Mouse (Mus musculus): ENCODE results near the gene Nmb. TPM values are rescaled to one million over a fixed set of nuclear protein-coding genes. Genes with fewer than 3 reads are reported as not detected.
A peak's percentile ranks its signal among the peaks of the same experiment; 100 is the strongest.

Nmb gene
- polyA plus RNA-seq, 1 experiment from 2014 or later, result 10.3 TPM

- Histone ChIP-seq H3K36me3 (ENCODE audit: insufficient read depth) (peaks cover 22% of the 10 kb centered on the region), H3K9ac (peak overlapping the region; percentile 84), H3K4me3 (ENCODE audit: low read depth, low read length) (peak overlapping the region; percentile 85), H3K4me1 (ENCODE audit: insufficient read depth) (peaks cover 11% of the 10 kb centered on the region; the same call in 1 of the 2 replicates), H3K27me3 (ENCODE audit: insufficient read depth, low read length) (no peaks in the 10 kb centered on the region), H3K4me2 (peak overlapping the region; percentile 80), H3K27ac (ENCODE audit: low read depth) (no peak overlapping the region), H3K9me3 (ENCODE audit: low read depth, low read length) (no peaks in the 10 kb centered on the region)
- TF ChIP-seq CTCF (IDR thresholded peaks at IDR 0.05; ENCODE audit: low read depth), result no peak
- peak; percentile 88 for DNase-seq
- ATAC-seq (ENCODE audit: insufficient read depth), result peak; percentile 69
- WGBS, result under 1% methylated on average over 13 of the region's 13 CpGs
Observed at GRCm38 (mm10) chr7:80860227-80860626, 44.6 kb downstream of the Nmb start.

DNA sequence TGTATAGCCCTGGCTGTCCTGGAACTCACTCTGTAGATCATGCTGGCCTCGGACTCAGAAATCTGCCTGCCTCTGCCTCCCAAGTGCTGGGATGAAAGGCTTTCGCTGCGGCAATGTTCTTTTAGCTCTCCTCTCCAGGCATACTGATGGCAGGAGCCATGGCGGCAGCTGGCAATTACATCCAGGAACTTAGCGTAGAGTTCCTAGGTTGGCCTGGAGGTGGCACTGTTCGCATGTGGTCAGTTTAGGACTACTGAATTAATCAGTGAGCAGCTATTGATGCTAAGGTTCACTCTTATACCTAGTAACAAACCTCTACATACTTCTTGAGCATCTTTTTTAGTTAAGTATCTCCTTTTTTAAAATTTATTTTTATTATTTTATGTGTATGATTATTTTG lies 47.7 kb downstream of the Nmb start:
- ATAC-seq (ENCODE audit: insufficient read depth), result no peak
- no peaks in the 10 kb centered on the region for H3K36me3 ChIP-seq (ENCODE audit: insufficient read depth)
- H3K4me2 ChIP-seq, result no peak overlapping the region
- peak; percentile 88 for TF ChIP-seq CTCF (IDR thresholded peaks at IDR 0.05; ENCODE audit: low read depth)
- no peaks in the 10 kb centered on the region for H3K9me3 ChIP-seq (ENCODE audit: low read depth, low read length)
- no peak overlapping the region for H3K27ac ChIP-seq (ENCODE audit: low read depth)
- no peak overlapping the region for H3K9ac ChIP-seq
- H3K4me1 ChIP-seq (ENCODE audit: insufficient read depth), result peaks cover 5% of the 10 kb centered on the region; the same call in 1 of the 2 replicates
- no peak overlapping the region for H3K4me3 ChIP-seq (ENCODE audit: low read depth, low read length)
- WGBS, result 20% methylated on average over 6 of the region's 6 CpGs
- DNase-seq, result peak; percentile 90
- no peaks in the 10 kb centered on the region for H3K27me3 ChIP-seq (ENCODE audit: insufficient read depth, low read length)

- H3K27ac ChIP-seq (ENCODE audit: low read depth), result no peak overlapping the region
- ATAC-seq (ENCODE audit: insufficient read depth) (no peak), DNase-seq (no peak)
- no peak overlapping the region for H3K4me3 ChIP-seq (ENCODE audit: low read depth, low read length)
- no peaks in the 10 kb centered on the region for H3K36me3 ChIP-seq (ENCODE audit: insufficient read depth)
- no peaks in the 10 kb centered on the region for H3K4me1 ChIP-seq (ENCODE audit: insufficient read depth)
- TF ChIP-seq CTCF (IDR thresholded peaks at IDR 0.05; ENCODE audit: low read depth), result no peak
- H3K4me2 ChIP-seq, result no peak overlapping the region
- H3K9ac ChIP-seq, result no peak overlapping the region
- H3K27me3 ChIP-seq (ENCODE audit: insufficient read depth, low read length), result no peaks in the 10 kb centered on the region
- H3K9me3 ChIP-seq (ENCODE audit: low read depth, low read length), result no peaks in the 10 kb centered on the region
Observed at GRCm38 (mm10) chr7:80855316-80855715, 49.6 kb downstream of the Nmb start.

DNA sequence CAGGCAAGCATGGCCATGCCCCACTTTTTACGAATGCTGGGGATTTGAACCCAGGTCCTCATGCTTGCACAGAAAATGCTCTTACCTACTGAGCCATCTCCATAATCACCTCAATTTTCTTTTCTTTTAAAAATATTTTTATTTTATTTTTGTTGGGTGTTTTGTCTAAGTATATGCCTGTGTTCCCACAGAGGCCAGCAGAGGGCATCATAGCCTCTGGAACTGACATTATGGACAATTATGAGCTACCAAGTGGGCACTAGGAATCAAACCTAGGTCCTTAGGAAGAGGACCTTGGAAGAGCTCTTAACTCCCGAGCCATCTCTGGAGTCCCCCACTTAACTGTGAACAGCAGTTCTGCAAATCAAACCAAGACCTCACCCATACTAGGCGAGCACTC lies 51.7 kb downstream of the Nmb start:
- DNase-seq (no peak), ATAC-seq (ENCODE audit: insufficient read depth) (no peak)
- WGBS, result 88% methylated on average over 3 of the region's 3 CpGs
- Histone ChIP-seq H3K4me2 (no peak overlapping the region), H3K9me3 (ENCODE audit: low read depth, low read length) (no peaks in the 10 kb centered on the region), H3K27ac (ENCODE audit: low read depth) (no peak overlapping the region), H3K9ac (no peak overlapping the region), H3K27me3 (ENCODE audit: insufficient read depth, low read length) (no peaks in the 10 kb centered on the region), H3K4me1 (ENCODE audit: insufficient read depth) (no peaks in the 10 kb centered on the region), H3K36me3 (ENCODE audit: insufficient read depth) (no peaks in the 10 kb centered on the region), H3K4me3 (ENCODE audit: low read depth, low read length) (no peak overlapping the region)
- TF ChIP-seq CTCF (IDR thresholded peaks at IDR 0.05; ENCODE audit: low read depth), result peak; percentile 9; the same call in 1 of the 2 replicates

Other genes starting within 250 kb of the Nmb start
- 27.5 and 28.0 TPM in 2 replicates for gene Crtc3, start 216.2 kb downstream of the Nmb start, polyA plus RNA-seq (2014; fragmentation: Nextera tagmentation; extraction: Ambion mirVana)
- 92.3 and 95.2 TPM in 2 replicates for gene Iqgap1, start 79.1 kb downstream of the Nmb start, polyA plus RNA-seq (2014; fragmentation: Nextera tagmentation; extraction: Ambion mirVana)
- 2.2 and 3.2 TPM in 2 replicates for gene Zscan2, start 44.2 kb downstream of the Nmb start, polyA plus RNA-seq (2014; fragmentation: Nextera tagmentation; extraction: Ambion mirVana)
- 29.0 and 30.9 TPM in 2 replicates for gene Wdr73, start 3.8 kb downstream of the Nmb start, polyA plus RNA-seq (2014; fragmentation: Nextera tagmentation; extraction: Ambion mirVana)
- 191 and 196 TPM in 2 replicates for gene Sec11a, start 42.7 kb upstream of the Nmb start, polyA plus RNA-seq (2014; fragmentation: Nextera tagmentation; extraction: Ambion mirVana)
- 18.1 and 19.7 TPM in 2 replicates for gene Zfp592, start 88.6 kb upstream of the Nmb start, polyA plus RNA-seq (2014; fragmentation: Nextera tagmentation; extraction: Ambion mirVana)
- 0.63 and 0.85 TPM in 2 replicates for gene Alpk3, start 152.5 kb upstream of the Nmb start, polyA plus RNA-seq (2014; fragmentation: Nextera tagmentation; extraction: Ambion mirVana)
- not detected in 2 replicates for gene Slc28a1, start 209.7 kb upstream of the Nmb start, polyA plus RNA-seq (2014; fragmentation: Nextera tagmentation; extraction: Ambion mirVana)

All from lung, embryonic 14.5 days (tissue).